Mouse (Mus musculus): ENCODE data around the gene Muc13. TPM values are rescaled to one million over a fixed set of nuclear protein-coding genes. Genes with fewer than 3 reads are reported as not detected.
A peak's percentile ranks its signal among the peaks of the same experiment; 100 is the strongest.

Gene Muc13
- polyA plus RNA-seq, 1 experiment: 21.1 TPM

GRCm38 (mm10) chr16:33832728-33833428, 39.0 kb downstream of the Muc13 start:
- no peak for TF ChIP-seq GATA1 (IDR thresholded peaks at IDR 0.05; ENCODE audit: borderline replicate concordance, low read length)
- TF ChIP-seq FLI1 (IDR thresholded peaks at IDR 0.05; ENCODE audit: low read length): no peak
- H3K36me3 ChIP-seq (replicated peaks; ENCODE audit: low read length): no peaks in the 10 kb centered on the region
- no peaks in the 10 kb centered on the region for H3K9me3 ChIP-seq
- H3K4me3 ChIP-seq (replicated peaks): peak overlapping the region; percentile 78
- peaks cover 86% of the 10 kb centered on the region for H3K27me3 ChIP-seq (replicated peaks)
- H3K4me1 ChIP-seq: peaks cover 56% of the 10 kb centered on the region

GRCm38 (mm10) chr16:33833429-33833753, 39.6 kb downstream of the Muc13 start:
- peaks cover 4% of the 10 kb centered on the region; the same call in 1 of the 2 replicates for H3K9me3 ChIP-seq
- no peaks in the 10 kb centered on the region for H3K36me3 ChIP-seq (replicated peaks; ENCODE audit: low read length)
- H3K4me3 ChIP-seq (replicated peaks): peak overlapping the region; percentile 83
- peaks cover 56% of the 10 kb centered on the region for H3K4me1 ChIP-seq
- peaks cover 86% of the 10 kb centered on the region for H3K27me3 ChIP-seq (replicated peaks)
- TF ChIP-seq GATA1 (IDR thresholded peaks at IDR 0.05; ENCODE audit: borderline replicate concordance, low read length) (no peak), FLI1 (IDR thresholded peaks at IDR 0.05; ENCODE audit: low read length) (no peak)

DNA sequence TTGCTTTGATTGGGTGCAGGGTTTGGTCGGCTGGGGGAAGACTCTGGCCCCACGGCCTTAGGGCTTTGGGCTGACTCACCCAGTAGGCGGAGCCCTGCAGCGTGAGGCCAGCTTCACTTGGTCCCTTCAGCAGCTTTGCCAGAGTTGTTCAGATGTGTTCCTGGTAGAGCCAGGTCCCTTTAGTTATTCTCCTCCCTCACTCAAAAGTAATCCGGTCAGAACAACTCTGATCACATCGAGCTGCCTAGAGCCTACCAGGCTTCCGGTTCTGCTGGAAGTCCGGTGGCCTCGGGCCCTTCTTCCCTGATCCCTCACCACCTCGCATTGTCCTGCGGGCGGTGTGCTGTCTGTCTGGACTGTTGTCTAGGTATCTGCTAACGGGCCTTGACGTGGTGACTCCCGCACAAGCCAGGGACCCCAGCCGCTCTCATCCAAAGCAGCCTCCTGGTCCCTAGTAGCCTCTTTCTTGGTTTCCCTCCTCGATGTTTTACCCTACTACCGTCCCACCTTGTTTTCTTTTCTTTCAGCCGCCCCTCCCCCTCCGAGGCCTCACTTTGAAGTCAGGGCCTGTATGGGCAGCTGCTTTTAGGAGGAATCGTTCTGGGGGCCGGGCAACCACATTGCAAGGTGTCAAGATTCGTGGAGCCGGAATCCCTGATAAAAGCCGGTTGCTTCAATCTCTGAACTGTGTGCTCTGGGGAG, 40.1 kb downstream of the Muc13 start:
- Histone ChIP-seq H3K27me3 (replicated peaks) (peaks cover 86% of the 10 kb centered on the region), H3K4me1 (peaks cover 55% of the 10 kb centered on the region), H3K9me3 (peaks cover 4% of the 10 kb centered on the region; the same call in 1 of the 2 replicates), H3K36me3 (replicated peaks; ENCODE audit: low read length) (no peaks in the 10 kb centered on the region), H3K4me3 (replicated peaks) (peak overlapping the region; percentile 83)
- TF ChIP-seq FLI1 (IDR thresholded peaks at IDR 0.05; ENCODE audit: low read length) (no peak), GATA1 (IDR thresholded peaks at IDR 0.05; ENCODE audit: borderline replicate concordance, low read length) (no peak)

DNA sequence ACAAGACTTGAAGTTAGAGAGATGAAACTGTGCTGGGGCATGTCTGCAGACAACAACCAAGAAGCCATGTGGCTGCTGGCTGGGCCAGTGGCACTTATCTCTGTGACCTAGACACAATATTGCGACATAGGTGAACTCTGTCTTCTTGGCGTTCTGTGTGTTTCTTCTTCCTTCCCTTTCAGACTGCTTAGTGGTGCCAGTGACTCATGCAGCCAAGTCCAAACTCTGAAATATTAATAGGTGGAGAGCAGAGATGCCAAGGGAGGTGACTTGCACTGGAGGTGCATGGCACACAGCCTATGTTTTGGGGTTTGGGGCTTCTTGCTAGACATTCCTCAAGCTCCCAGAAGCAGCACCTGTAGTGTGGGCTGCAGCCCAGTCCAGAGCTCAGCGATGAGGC, 42.8 kb downstream of the Muc13 start:
- Histone ChIP-seq H3K27me3 (replicated peaks) (peaks cover 86% of the 10 kb centered on the region), H3K9me3 (peaks cover 4% of the 10 kb centered on the region; the same call in 1 of the 2 replicates), H3K4me3 (replicated peaks) (no peak overlapping the region), H3K36me3 (replicated peaks; ENCODE audit: low read length) (no peaks in the 10 kb centered on the region), H3K4me1 (peaks cover 50% of the 10 kb centered on the region)
- TF ChIP-seq FLI1 (IDR thresholded peaks at IDR 0.05; ENCODE audit: low read length) (no peak), GATA1 (IDR thresholded peaks at IDR 0.05; ENCODE audit: borderline replicate concordance, low read length) (no peak)

- H3K27me3 ChIP-seq (replicated peaks): peaks cover 86% of the 10 kb centered on the region
- H3K4me1 ChIP-seq: peaks cover 49% of the 10 kb centered on the region
- H3K36me3 ChIP-seq (replicated peaks; ENCODE audit: low read length): no peaks in the 10 kb centered on the region
- H3K4me3 ChIP-seq (replicated peaks): no peak overlapping the region
- TF ChIP-seq FLI1 (IDR thresholded peaks at IDR 0.05; ENCODE audit: low read length): no peak
- TF ChIP-seq GATA1 (IDR thresholded peaks at IDR 0.05; ENCODE audit: borderline replicate concordance, low read length): no peak
- peaks cover 4% of the 10 kb centered on the region; the same call in 1 of the 2 replicates for H3K9me3 ChIP-seq
These were observed 43.4 kb downstream of the Muc13 start for GRCm38 (mm10) chr16:33837191-33837590.

DNA sequence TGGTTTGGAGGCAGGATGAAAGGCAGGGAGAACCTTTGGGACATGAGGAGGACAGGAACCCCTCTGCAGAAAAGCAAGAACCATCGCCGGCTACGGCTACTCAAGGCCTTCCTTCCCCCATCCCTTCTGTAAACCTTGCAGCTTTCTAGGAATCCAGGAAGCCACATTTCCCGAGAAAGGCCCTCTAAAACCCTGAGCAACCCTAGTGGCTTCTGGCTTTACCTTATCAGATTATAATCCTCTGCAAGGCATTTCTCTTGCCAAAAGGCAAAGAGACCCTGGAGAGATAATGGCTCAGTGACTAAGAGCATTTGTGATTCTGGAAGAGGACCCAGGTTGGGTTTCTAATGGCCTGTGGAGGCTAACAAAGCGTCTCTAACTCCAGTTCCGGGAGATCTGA, 46.8 kb downstream of the Muc13 start:
- H3K4me1 ChIP-seq: peaks cover 22% of the 10 kb centered on the region

DNA sequence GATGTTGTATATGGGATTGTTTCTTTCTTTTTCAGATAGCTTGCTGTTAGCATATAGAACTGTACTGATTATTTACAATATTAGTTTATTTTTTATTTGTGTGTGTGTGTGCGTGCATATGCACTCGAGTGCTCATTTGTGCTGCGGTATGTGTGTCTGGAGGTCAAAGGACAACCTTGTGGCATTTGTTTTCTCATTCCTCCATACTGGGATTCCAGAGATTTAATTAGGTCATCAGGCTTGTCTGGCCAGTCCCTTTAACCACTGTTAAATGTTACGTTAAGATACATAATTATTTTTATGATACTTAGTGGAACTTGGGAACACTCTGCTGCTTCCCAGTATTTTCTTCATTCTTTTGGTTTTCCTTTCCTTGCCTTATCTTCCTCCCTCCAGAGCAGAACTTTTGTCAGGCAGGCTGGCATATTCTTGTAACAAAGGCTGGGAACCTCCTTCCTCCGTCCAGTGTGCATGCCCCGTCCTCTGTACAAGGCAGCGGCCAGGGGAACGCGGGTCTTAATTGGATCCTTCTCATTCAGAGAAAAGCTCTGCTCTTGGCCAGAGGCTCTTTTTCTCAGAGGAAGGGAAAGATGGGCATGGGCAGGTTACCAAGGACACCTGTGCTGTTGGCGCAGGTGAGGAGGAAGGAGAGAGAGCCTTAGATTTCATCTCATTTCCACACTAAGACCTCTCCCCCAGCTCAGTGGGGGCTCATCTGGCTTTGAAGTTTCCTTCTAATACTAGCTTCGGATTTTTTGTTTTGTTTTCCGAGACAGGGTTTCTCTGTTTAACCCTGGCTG, 48.4 kb downstream of the Muc13 start:
- Histone ChIP-seq H3K27me3 (replicated peaks) (peaks cover 72% of the 10 kb centered on the region), H3K4me3 (replicated peaks) (no peak overlapping the region), H3K4me1 (peaks cover 16% of the 10 kb centered on the region), H3K36me3 (replicated peaks; ENCODE audit: low read length) (no peaks in the 10 kb centered on the region), H3K9me3 (peaks cover 14% of the 10 kb centered on the region)
- TF ChIP-seq GATA1 (IDR thresholded peaks at IDR 0.05; ENCODE audit: borderline replicate concordance, low read length): no peak
- TF ChIP-seq FLI1 (IDR thresholded peaks at IDR 0.05; ENCODE audit: low read length): no peak

More for the DNA sequence above, 46.8 kb downstream of the Muc13 start:
- peaks cover 11% of the 10 kb centered on the region for H3K9me3 ChIP-seq
- peaks cover 79% of the 10 kb centered on the region for H3K27me3 ChIP-seq (replicated peaks)
- TF ChIP-seq GATA1 (IDR thresholded peaks at IDR 0.05; ENCODE audit: borderline replicate concordance, low read length) (no peak), FLI1 (IDR thresholded peaks at IDR 0.05; ENCODE audit: low read length) (no peak)
- H3K4me3 ChIP-seq (replicated peaks): peak overlapping the region; percentile 42
- no peaks in the 10 kb centered on the region for H3K36me3 ChIP-seq (replicated peaks; ENCODE audit: low read length)

GRCm38 (mm10) chr16:33844150-33844611, 50.3 kb downstream of the Muc13 start:
- TF ChIP-seq FLI1 (IDR thresholded peaks at IDR 0.05; ENCODE audit: low read length): no peak
- TF ChIP-seq GATA1 (IDR thresholded peaks at IDR 0.05; ENCODE audit: borderline replicate concordance, low read length): no peak
- Histone ChIP-seq H3K36me3 (replicated peaks; ENCODE audit: low read length) (no peaks in the 10 kb centered on the region), H3K4me1 (peaks cover 11% of the 10 kb centered on the region), H3K27me3 (replicated peaks) (peaks cover 55% of the 10 kb centered on the region), H3K4me3 (replicated peaks) (no peak overlapping the region), H3K9me3 (peaks cover 10% of the 10 kb centered on the region)

DNA sequence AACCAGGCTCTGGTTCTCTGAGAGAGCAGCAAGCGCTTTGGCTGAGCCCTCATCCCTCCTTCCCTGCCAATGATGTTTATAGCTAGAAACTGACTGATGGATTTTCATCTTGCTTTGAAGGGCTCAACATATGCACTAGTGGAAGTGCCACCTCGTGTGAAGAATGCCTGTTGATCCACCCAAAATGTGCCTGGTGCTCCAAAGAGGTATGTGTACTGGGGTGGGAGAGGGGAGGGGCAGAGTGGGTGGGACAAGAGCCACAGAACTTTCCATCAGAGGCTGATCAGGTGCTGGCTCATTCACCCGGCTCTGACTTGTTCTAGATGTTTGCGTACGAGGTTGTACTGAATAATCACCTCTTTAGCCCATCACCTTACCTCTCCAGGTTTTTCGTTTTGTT, 51.0 kb downstream of the Muc13 start:
- TF ChIP-seq FLI1 (IDR thresholded peaks at IDR 0.05; ENCODE audit: low read length): no peak
- TF ChIP-seq GATA1 (IDR thresholded peaks at IDR 0.05; ENCODE audit: borderline replicate concordance, low read length): no peak
- Histone ChIP-seq H3K27me3 (replicated peaks) (peaks cover 52% of the 10 kb centered on the region), H3K4me3 (replicated peaks) (no peak overlapping the region), H3K36me3 (replicated peaks; ENCODE audit: low read length) (no peaks in the 10 kb centered on the region), H3K9me3 (peaks cover 10% of the 10 kb centered on the region), H3K4me1 (peaks cover 10% of the 10 kb centered on the region)
